Mouse (Mus musculus) thymus, postnatal 14 days (tissue): ENCODE data around the gene Tmem59l.
"Not testable (repeated sequence)": the region's sequence is repeated elsewhere in the genome, so short reads cannot be mapped to it uniquely, and the experiment has no call there.

Experiments used
- DNase-seq: peaks from one replicate; pipeline ENCODE4 v3.0.0; 2021

Gene Tmem59l

GRCm38 (mm10) chr8:70486941-70487520, at the start of gene Tmem59l:
TSS of gene Tmem59l (minus strand) at chr8:70487358.
- DNase-seq = no peak

GRCm38 (mm10) chr8:70535701-70536100, 48.5 kb upstream of the Tmem59l start:
- DNase-seq = no peak

- DNase-seq = no peak
These were observed 48.1 kb upstream of the Tmem59l start for GRCm38 (mm10) chr8:70535221-70535620.

- no peak for DNase-seq
These were observed 47.1 kb upstream of the Tmem59l start for GRCm38 (mm10) chr8:70534281-70534680.

- DNase-seq = no peak
These were observed 43.2 kb upstream of the Tmem59l start for GRCm38 (mm10) chr8:70530314-70530713.

GRCm38 (mm10) chr8:70529741-70530161, 42.6 kb upstream of the Tmem59l start:
- DNase-seq = no peak

- no peak for DNase-seq
These were observed 42.1 kb upstream of the Tmem59l start for GRCm38 (mm10) chr8:70529299-70529698.

GRCm38 (mm10) chr8:70528182-70528797, 41.1 kb upstream of the Tmem59l start:
- DNase-seq = no peak

GRCm38 (mm10) chr8:70527512-70528181, 40.5 kb upstream of the Tmem59l start, which contains the start of the genes Fkbp8 and Kxd1:
TSS of gene Fkbp8 (plus strand) at chr8:70527724.
TSS of gene Kxd1 (minus strand) at chr8:70527956.
- DNase-seq = peak; percentile 99

- peak; percentile 36 for DNase-seq
These were observed 40.0 kb upstream of the Tmem59l start for GRCm38 (mm10) chr8:70527111-70527511.

GRCm38 (mm10) chr8:70522592-70523403, 35.6 kb upstream of the Tmem59l start:
- peak; percentile 97 for DNase-seq

- DNase-seq = no peak
These were observed 32.4 kb upstream of the Tmem59l start for GRCm38 (mm10) chr8:70519606-70520005.

- DNase-seq = no peak
These were observed 31.9 kb upstream of the Tmem59l start for GRCm38 (mm10) chr8:70519043-70519442.

- DNase-seq = no peak
These were observed 30.9 kb upstream of the Tmem59l start for GRCm38 (mm10) chr8:70517940-70518643.

- no peak for DNase-seq
These were observed 26.3 kb upstream of the Tmem59l start for GRCm38 (mm10) chr8:70513441-70513840.

GRCm38 (mm10) chr8:70512253-70512903, 25.2 kb upstream of the Tmem59l start:
- DNase-seq = no peak

GRCm38 (mm10) chr8:70511770-70512169, 24.6 kb upstream of the Tmem59l start:
- no peak for DNase-seq

- DNase-seq = not testable (repeated sequence)
These were observed 24.0 kb upstream of the Tmem59l start for GRCm38 (mm10) chr8:70511174-70511573.

- peak; percentile 98 for DNase-seq
These were observed 23.2 kb upstream of the Tmem59l start, which contains the start of gene Uba52 for GRCm38 (mm10) chr8:70510228-70510915. TSS of gene Uba52 (minus strand) at chr8:70510801.

GRCm38 (mm10) chr8:70509281-70509952, 22.3 kb upstream of the Tmem59l start:
- DNase-seq = peak; percentile 28

GRCm38 (mm10) chr8:70507027-70507393, 19.9 kb upstream of the Tmem59l start:
- no peak for DNase-seq
